Mouse (Mus musculus): ENCODE measurements around the gene Eif2s1.
"Not testable (repeated sequence)": the region's sequence is repeated elsewhere in the genome, so short reads cannot be mapped to it uniquely, and the experiment has no call there.

Gene Eif2s1

GRCm38 (mm10) chr12:78916278-78916677 is 54.7 kb downstream of the Eif2s1 start:
- no peak for DNase-seq

- DNase-seq = peak; percentile 92
These were observed 56.8 kb downstream of the Eif2s1 start for GRCm38 (mm10) chr12:78918227-78919078.

- DNase-seq = peak; percentile 77
These were observed 57.6 kb downstream of the Eif2s1 start for GRCm38 (mm10) chr12:78919079-78919712.

GRCm38 (mm10) chr12:78921421-78921820 is 59.8 kb downstream of the Eif2s1 start:
- no peak for DNase-seq

GRCm38 (mm10) chr12:78922058-78922457 is 60.4 kb downstream of the Eif2s1 start:
- DNase-seq = no peak

- not testable (repeated sequence) for DNase-seq
These were observed 61.4 kb downstream of the Eif2s1 start for GRCm38 (mm10) chr12:78922977-78923376.

- no peak for DNase-seq
These were observed 62.0 kb downstream of the Eif2s1 start for GRCm38 (mm10) chr12:78923539-78924189.

- no peak for DNase-seq
These were observed 65.7 kb downstream of the Eif2s1 start for GRCm38 (mm10) chr12:78927287-78927686.

- DNase-seq = no peak
These were observed 68.3 kb downstream of the Eif2s1 start for GRCm38 (mm10) chr12:78929900-78930299.

GRCm38 (mm10) chr12:78936494-78936893 is 74.9 kb downstream of the Eif2s1 start:
- DNase-seq = no peak
